Mouse (Mus musculus) limb, embryonic 15.5 days (tissue): ENCODE results near the gene Mitf. TPM values are rescaled to one million over a fixed set of nuclear protein-coding genes. Genes with fewer than 3 reads are reported as not detected.

Source experiments
- ATAC-seq: fragments of 200-750 bp; cut with Nextera tagmentation; 2 replicates; pipeline ENCODE4 v1.8.0; 2017; ENCODE audit warnings: low read depth, moderate TSS enrichment; ENCODE audit not compliant: insufficient number of reproducible peaks, low FRiP score, low TSS enrichment
- H3K27ac ChIP-seq: fragments of 300-500 bp; sonication (generic); 2 replicates; pipeline ENCODE4 v1.5.1; 2015; ENCODE audit warnings: moderate library complexity, mild to moderate bottlenecking, inconsistent platforms
- H3K27me3 ChIP-seq: fragments of 300-500 bp; sonication (generic); 2 replicates; pipeline ENCODE4 v1.6.1; 2015; ENCODE audit warnings: inconsistent platforms
- H3K36me3 ChIP-seq: fragments of 300-500 bp; sonication (generic); 2 replicates; pipeline ENCODE4 v1.6.1; 2015; ENCODE audit warnings: inconsistent platforms
- H3K4me1 ChIP-seq: fragments of 300-500 bp; sonication (generic); 2 replicates; pipeline ENCODE4 v1.6.1; 2015; ENCODE audit warnings: inconsistent platforms
- H3K4me2 ChIP-seq: fragments of 300-500 bp; sonication (generic); 2 replicates; pipeline ENCODE4 v1.6.1; 2015; ENCODE audit warnings: mild to moderate bottlenecking, inconsistent platforms
- H3K4me3 ChIP-seq: fragments of 300-500 bp; sonication (generic); 2 replicates; pipeline ENCODE4 v1.5.1; 2015; ENCODE audit warnings: mild to moderate bottlenecking, inconsistent platforms
- H3K9ac ChIP-seq: fragments of 300-500 bp; sonication (generic); 2 replicates; pipeline ENCODE4 v1.6.1; 2015; ENCODE audit warnings: inconsistent platforms
- H3K9me3 ChIP-seq: fragments of 300-500 bp; sonication (generic); 2 replicates; pipeline ENCODE4 v1.6.1; 2016; ENCODE audit warnings: inconsistent platforms
- WGBS: fragments of 180-500 bp; shearing (Covaris S2); methylation state at CpG from one replicate; pipeline ENCODE4 v1.1.7; 2015; 5-methylcytosine and 5-hydroxymethylcytosine counted together
- polyA plus RNA-seq: library from polyadenylated mRNA; unstranded; fragments of >200 nt; fragmentation: Nextera tagmentation; extraction: Ambion mirVana; gene quantifications from 2 replicates; pipeline ENCODE4 v1.2.1, GENCODE M21; 2015

The Mitf gene
- polyA plus RNA-seq, 1 experiment from 2014 or later, result 2.9 TPM

DNA sequence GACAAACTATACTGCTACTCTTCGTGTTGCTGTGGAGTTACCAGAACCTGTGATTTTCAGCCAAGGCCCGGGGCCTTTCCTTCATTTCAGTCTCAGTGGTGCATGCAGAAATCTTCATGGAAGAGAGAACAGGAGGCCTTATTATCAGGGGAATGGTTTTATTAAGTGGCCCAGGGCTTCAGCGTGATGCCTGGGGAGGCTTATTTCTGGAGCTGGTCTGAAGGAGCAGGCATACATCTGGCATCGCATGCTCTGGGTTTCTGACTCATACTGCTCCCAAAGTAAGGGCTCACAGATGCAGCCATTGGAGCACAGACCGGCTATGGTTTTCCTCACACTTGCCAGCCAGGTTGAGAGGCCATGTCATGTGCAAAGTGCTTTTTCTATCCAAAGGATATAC lies 208.2 kb downstream of the Mitf start:
- Histone ChIP-seq H3K27ac (no peak overlapping the region), H3K4me1 (no peaks in the 10 kb centered on the region), H3K9ac (no peak overlapping the region), H3K4me3 (no peak overlapping the region), H3K27me3 (no peaks in the 10 kb centered on the region), H3K36me3 (no peaks in the 10 kb centered on the region), H3K9me3 (no peaks in the 10 kb centered on the region), H3K4me2 (no peak overlapping the region)
- ATAC-seq, result no peak
- WGBS, result 74% methylated on average over 5 of the region's 5 CpGs

DNA sequence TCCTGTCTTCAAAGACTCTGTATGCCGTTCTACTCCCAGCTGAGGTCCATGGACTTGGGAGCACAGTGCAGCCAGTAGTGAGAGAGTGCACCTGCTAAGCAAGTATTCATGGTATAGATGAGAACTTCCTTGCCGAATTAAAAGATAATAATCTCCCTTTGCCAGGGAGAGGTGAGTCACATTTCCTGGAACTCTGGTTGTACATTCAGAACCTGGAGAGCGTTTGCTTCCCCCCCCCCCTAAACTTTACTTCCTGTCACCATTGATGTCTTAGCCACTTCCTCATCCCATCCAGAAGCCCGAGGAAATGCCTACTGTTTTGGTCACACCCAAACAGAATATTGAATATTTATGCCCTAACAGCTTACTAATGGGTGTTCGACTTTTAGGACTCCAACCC lies 209.0 kb downstream of the Mitf start:
- Histone ChIP-seq H3K4me2 (no peak overlapping the region), H3K9ac (no peak overlapping the region), H3K9me3 (no peaks in the 10 kb centered on the region), H3K36me3 (no peaks in the 10 kb centered on the region), H3K4me3 (no peak overlapping the region), H3K27ac (no peak overlapping the region), H3K27me3 (no peaks in the 10 kb centered on the region), H3K4me1 (no peaks in the 10 kb centered on the region)
- ATAC-seq, result no peak
- 78% methylated on average over 5 of the region's 5 CpGs for WGBS

DNA sequence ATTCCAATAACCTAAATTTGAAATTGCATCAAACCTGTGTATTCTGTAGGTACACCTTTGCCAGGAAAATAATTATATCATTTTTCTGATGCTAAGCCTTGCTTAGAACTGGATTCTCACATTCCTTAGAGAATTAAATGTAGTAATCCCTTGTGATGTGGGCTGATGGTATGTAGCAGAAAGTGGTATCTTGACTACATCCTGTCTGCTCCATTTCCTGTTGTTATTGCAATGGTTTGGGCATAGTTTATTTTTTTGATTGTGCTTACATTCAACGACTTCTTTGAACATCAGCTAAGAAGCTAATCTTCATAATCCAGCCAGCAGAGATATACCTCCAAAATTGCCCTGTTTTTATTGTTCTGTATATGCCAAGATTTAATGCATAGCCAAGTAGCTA lies 217.0 kb downstream of the Mitf start:
- WGBS, result 56% methylated on average over 1 of the region's 1 CpGs
- H3K9me3 ChIP-seq, result no peaks in the 10 kb centered on the region
- H3K4me3 ChIP-seq, result no peak overlapping the region
- no peaks in the 10 kb centered on the region for H3K27me3 ChIP-seq
- no peak for ATAC-seq
- H3K4me1 ChIP-seq, result no peaks in the 10 kb centered on the region
- H3K27ac ChIP-seq, result no peak overlapping the region
- H3K9ac ChIP-seq, result no peak overlapping the region
- H3K4me2 ChIP-seq, result no peak overlapping the region
- H3K36me3 ChIP-seq, result no peaks in the 10 kb centered on the region

GRCm38 (mm10) chr6:98038513-98038912 lies 231.7 kb downstream of the Mitf start:
- Histone ChIP-seq H3K4me1 (no peaks in the 10 kb centered on the region), H3K9me3 (no peaks in the 10 kb centered on the region), H3K27me3 (no peaks in the 10 kb centered on the region), H3K36me3 (no peaks in the 10 kb centered on the region), H3K4me3 (no peak overlapping the region), H3K27ac (no peak overlapping the region), H3K4me2 (no peak overlapping the region), H3K9ac (no peak overlapping the region)
- ATAC-seq, result no peak
- WGBS, result 73% methylated on average over 3 of the region's 3 CpGs

- 80% methylated on average over 7 of the region's 7 CpGs for WGBS
- Histone ChIP-seq H3K36me3 (no peaks in the 10 kb centered on the region), H3K27me3 (no peaks in the 10 kb centered on the region), H3K9ac (no peak overlapping the region), H3K4me1 (peaks cover 4% of the 10 kb centered on the region; the same call in 1 of the 2 replicates), H3K9me3 (no peaks in the 10 kb centered on the region), H3K4me3 (no peak overlapping the region), H3K4me2 (no peak overlapping the region), H3K27ac (no peak overlapping the region)
- ATAC-seq, result no peak
Observed at GRCm38 (mm10) chr6:98041795-98042194, 234.9 kb downstream of the Mitf start.

DNA sequence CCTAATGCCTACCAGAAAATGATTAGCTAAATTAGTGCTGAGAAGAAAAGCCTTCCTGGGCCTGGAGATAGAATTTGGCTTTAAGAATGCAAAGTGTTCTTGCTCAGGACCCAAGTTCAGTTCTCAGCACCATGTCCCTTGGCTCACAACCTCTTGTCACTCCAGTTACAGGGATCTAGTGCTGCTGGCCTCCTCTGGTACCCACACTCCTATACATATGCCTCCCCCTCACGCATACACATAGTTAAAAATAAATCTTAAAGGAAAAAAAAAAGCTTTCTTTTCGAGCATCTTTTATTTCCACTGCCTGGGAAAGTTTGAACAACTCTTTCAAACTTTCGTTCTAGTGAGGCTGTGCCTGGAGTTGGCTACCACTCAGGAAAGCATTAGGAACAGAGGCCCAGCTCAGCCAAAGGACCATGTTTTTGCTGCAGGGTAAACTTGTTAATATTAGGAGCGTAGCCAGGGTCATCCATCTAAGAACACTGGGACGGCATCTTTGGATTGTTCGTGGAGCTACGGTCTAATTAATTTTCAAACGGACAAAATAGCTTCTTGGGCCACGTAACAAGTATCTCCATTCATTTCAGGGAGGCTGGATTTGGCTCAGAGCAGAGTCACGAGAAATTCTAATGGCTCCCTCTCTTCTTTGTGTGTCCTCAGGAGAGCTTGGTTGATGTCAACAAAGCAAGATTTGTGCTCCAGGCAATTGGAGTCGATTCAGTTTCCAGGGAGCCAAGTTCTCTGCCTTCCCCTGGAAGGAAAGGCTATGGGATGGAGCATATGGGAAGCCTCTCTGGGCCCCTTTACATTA lies 239.7 kb downstream of the Mitf start:
- H3K9me3 ChIP-seq, result no peaks in the 10 kb centered on the region
- no peak overlapping the region for H3K9ac ChIP-seq
- no peaks in the 10 kb centered on the region for H3K27me3 ChIP-seq
- no peak overlapping the region for H3K4me3 ChIP-seq
- peak; percentile 65; the same call in 1 of the 2 replicates for ATAC-seq
- no peaks in the 10 kb centered on the region for H3K36me3 ChIP-seq
- H3K27ac ChIP-seq, result peak overlapping the region; percentile 72
- H3K4me2 ChIP-seq, result no peak overlapping the region
- peaks cover 4% of the 10 kb centered on the region; the same call in 1 of the 2 replicates for H3K4me1 ChIP-seq
- WGBS, result 45% methylated on average over 11 of the region's 11 CpGs

GRCm38 (mm10) chr6:98047741-98048140 lies 240.9 kb downstream of the Mitf start:
- peaks cover 4% of the 10 kb centered on the region; the same call in 1 of the 2 replicates for H3K4me1 ChIP-seq
- H3K27ac ChIP-seq, result no peak overlapping the region
- no peak overlapping the region for H3K4me2 ChIP-seq
- WGBS, result 65% methylated on average over 6 of the region's 6 CpGs
- H3K4me3 ChIP-seq, result no peak overlapping the region
- no peaks in the 10 kb centered on the region for H3K36me3 ChIP-seq
- H3K27me3 ChIP-seq, result no peaks in the 10 kb centered on the region
- no peak overlapping the region for H3K9ac ChIP-seq
- ATAC-seq, result no peak
- H3K9me3 ChIP-seq, result no peaks in the 10 kb centered on the region

DNA sequence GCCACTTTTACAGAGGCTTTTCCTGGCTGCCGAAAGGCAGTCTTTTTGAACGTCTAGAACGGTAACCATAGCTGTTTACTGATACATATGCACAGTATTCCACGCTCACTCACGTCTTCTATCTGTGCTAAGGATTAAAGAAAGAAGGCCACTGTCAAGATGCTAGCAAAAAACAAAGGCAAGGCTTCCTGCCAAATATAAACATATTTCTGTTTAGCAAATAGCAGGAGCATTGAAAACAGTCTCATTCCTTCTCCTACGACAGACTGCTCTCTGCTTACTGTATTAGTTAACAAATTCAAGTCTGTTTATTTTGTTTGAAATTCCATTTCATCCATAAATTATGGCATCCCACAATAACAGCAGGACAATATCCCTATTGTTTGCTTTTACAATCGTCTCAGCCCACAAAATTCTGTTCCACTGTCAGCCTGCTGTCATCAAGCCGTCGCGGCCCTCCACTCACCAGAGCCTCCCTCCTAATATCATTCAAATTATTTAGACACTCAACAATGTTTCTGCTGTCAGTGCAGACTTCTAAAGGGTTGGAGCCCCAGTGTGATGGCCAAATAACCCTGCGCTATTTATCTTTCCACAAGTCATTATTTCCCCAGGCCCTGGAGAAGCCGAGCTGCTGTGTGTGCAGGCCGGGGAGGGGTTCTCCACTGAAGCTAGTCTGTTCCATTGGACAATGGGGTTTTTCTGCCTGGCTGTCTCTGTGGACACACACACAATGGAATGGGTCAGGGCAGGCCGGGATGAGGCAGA lies 242.0 kb downstream of the Mitf start:
- ATAC-seq, result no peak
- Histone ChIP-seq H3K27ac (no peak overlapping the region), H3K4me1 (peaks cover 4% of the 10 kb centered on the region; the same call in 1 of the 2 replicates), H3K4me3 (no peak overlapping the region), H3K9ac (no peak overlapping the region), H3K9me3 (no peaks in the 10 kb centered on the region), H3K27me3 (no peaks in the 10 kb centered on the region), H3K36me3 (no peaks in the 10 kb centered on the region), H3K4me2 (no peak overlapping the region)
- 62% methylated on average over 14 of the region's 14 CpGs for WGBS

GRCm38 (mm10) chr6:98049551-98049950 lies 242.7 kb downstream of the Mitf start:
- 77% methylated on average over 2 of the region's 2 CpGs for WGBS
- Histone ChIP-seq H3K4me3 (no peak overlapping the region), H3K36me3 (no peaks in the 10 kb centered on the region), H3K27me3 (no peaks in the 10 kb centered on the region), H3K9me3 (no peaks in the 10 kb centered on the region), H3K4me1 (peaks cover 4% of the 10 kb centered on the region; the same call in 1 of the 2 replicates), H3K9ac (no peak overlapping the region), H3K27ac (no peak overlapping the region), H3K4me2 (no peak overlapping the region)
- ATAC-seq, result no peak

DNA sequence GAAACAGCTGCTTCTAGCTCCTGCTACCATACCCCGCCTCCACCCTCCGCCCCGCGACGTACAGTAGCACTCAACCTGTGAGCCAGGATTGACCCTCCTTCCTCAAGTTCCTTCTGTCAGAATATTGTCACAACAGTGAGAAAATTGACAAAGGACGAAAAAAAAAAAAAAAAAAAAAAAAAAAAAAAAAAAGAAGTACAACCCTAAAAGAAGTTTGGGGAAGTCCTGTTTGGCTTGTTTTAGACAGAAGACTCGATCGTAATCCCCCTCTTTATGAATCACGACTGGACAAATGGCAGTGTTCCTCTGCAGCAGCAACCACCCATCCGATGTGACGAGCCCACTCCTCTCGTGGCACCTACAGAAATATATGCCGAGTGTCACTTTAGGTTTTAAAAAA lies 255.0 kb downstream of the Mitf start:
- 91% methylated on average over 13 of the region's 13 CpGs for WGBS
- H3K9me3 ChIP-seq, result no peaks in the 10 kb centered on the region

DNA sequence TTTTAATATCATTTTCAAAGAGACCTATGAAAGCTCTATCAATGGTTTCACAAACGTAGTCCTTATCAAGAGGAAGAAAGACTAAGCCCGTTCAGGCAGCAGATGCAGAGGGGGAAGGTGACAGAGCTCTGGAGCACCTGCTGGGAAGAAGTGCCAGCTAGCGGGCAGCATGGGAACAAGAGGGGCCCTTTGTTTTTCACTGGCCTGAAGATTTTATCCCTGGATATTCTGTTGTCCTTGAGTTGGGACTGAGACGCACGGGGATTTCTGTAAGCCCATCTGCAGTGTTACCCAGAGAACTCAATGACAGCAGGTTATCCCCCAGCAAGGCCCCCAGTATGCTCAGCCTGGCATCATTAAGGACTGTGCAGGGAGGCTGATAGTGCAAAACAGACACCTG lies 258.1 kb downstream of the Mitf start:
- H3K27ac ChIP-seq, result no peak overlapping the region
- ATAC-seq, result no peak

More for the DNA sequence above, 255.0 kb downstream of the Mitf start:
- Histone ChIP-seq H3K36me3 (no peaks in the 10 kb centered on the region), H3K4me2 (no peak overlapping the region), H3K4me3 (no peak overlapping the region), H3K27me3 (no peaks in the 10 kb centered on the region), H3K9ac (no peak overlapping the region), H3K27ac (no peak overlapping the region), H3K4me1 (no peaks in the 10 kb centered on the region)
- no peak for ATAC-seq

DNA sequence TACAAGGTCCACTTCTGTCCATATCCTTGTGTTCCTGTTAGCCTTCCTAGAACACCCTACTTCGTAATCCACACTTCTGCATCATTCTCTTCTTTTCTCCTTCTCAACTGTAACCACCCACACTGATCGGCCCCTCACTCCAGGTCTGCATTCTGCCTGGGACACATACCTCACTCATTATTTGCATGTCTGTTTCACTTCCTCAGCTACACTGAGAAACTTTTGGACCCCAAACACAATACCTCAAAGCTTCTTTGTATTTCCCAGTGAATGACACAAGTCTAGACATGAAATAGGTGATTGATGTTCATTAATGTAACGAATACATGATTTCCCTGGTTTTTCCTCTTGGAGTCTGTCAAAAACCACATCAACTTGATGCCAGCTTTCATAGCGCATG lies 259.6 kb downstream of the Mitf start:
- no peak for ATAC-seq
- no peaks in the 10 kb centered on the region for H3K36me3 ChIP-seq
- H3K9me3 ChIP-seq, result no peaks in the 10 kb centered on the region
- H3K4me3 ChIP-seq, result no peak overlapping the region
- no peak overlapping the region for H3K4me2 ChIP-seq
- no peak overlapping the region for H3K9ac ChIP-seq
- 87% methylated on average over 4 of the region's 4 CpGs for WGBS
- no peaks in the 10 kb centered on the region for H3K4me1 ChIP-seq
- no peaks in the 10 kb centered on the region for H3K27me3 ChIP-seq
- H3K27ac ChIP-seq, result no peak overlapping the region

More for the DNA sequence above, 258.1 kb downstream of the Mitf start:
- no peak overlapping the region for H3K4me3 ChIP-seq
- no peaks in the 10 kb centered on the region for H3K4me1 ChIP-seq
- H3K4me2 ChIP-seq, result no peak overlapping the region
- no peaks in the 10 kb centered on the region for H3K9me3 ChIP-seq
- no peaks in the 10 kb centered on the region for H3K27me3 ChIP-seq
- no peak overlapping the region for H3K9ac ChIP-seq
- WGBS, result 37% methylated on average over 5 of the region's 5 CpGs
- H3K36me3 ChIP-seq, result no peaks in the 10 kb centered on the region
